Mouse (Mus musculus) brain, embryonic 14.5 days (tissue): ENCODE results near the gene Steap3.

Experiments used
- CTCF ChIP-seq: fragments of 200-500 bp; IDR thresholded peaks from 2 replicates; pipeline ENCODE4 v1.5.1; 2012; ENCODE audit warnings: inconsistent platforms, mild to moderate bottlenecking, moderate library complexity, borderline replicate concordance; ENCODE audit not compliant: insufficient read depth, insufficient read length; ENCODE audit errors: extremely low read depth
- POLR2A ChIP-seq: fragments of 200-500 bp; IDR thresholded peaks from 2 replicates; pipeline ENCODE4 v1.6.1; 2012; ENCODE audit warnings: mild to moderate bottlenecking, inconsistent platforms, borderline replicate concordance; ENCODE audit not compliant: poor library complexity, insufficient read depth, insufficient read length, severe bottlenecking; ENCODE audit errors: extremely low read depth

DNA sequence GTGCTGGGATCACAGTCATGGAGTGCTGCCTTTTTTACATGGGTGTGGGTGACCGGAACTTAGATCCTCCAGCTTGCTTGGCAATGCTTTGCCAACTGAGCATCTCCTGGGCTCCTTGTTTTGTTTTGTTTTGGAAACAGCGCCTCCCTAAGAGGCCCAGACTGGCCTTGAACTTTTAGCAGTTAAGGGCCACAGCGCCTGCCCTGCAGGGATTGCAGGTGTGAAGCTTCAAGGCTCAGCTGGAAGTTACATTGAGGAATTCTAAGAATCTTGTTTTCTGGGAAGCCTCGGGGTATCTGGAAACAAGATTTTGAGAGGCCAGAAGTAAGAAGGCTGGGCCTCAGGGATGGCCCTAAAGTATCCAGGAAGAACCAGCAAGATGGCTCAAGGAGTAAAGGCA lies 6.0 kb downstream of the Steap3 start:
- TF ChIP-seq CTCF = no peak
- no peak for TF ChIP-seq POLR2A
